ENCODE assay signal across 8 mouse cellular contexts in the genomic region with DNA sequence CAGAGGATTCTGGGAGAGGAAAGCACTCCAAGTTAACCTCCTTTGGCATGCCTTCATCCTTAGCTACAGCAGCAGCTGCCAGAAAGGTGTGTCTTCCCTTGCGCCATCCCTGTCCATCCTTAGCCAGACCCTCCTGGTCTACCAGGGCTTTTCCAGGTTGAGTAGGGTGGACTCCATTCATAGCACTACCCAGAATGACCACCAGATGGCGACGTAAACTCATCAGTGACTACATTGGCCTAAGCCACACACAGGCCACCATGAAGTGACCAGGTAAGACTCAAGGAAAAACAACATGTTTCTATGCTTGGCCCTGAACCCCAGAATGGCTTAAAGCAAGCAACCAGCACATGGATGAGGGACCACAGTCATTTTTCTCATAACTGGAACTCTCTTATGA. TPM values are rescaled to one million over a fixed set of nuclear protein-coding genes. Genes with fewer than 3 reads are reported as not detected.
A peak's percentile ranks its signal among the peaks of the same experiment; 100 is the strongest.
DNase-seq lines count a peak whose midpoint lies in the region; ATAC-seq and TF ChIP-seq lines count a peak whose summit lies in the region.

No protein-coding gene starts in this region.

- no peak overlapping the region for H3K4me2 ChIP-seq in CH12.LX (ENCODE audit: insufficient read depth, low read depth, poor library complexity, severe bottlenecking)
- H3K4me2 ChIP-seq in heart, embryonic 16.5 days (ENCODE audit: low read depth, low read length), result no peak overlapping the region
- no peak overlapping the region for H3K4me2 ChIP-seq in liver, embryonic 13.5 days
- no peak overlapping the region for H3K4me2 ChIP-seq in neural tube, embryonic 12.5 days (replicated peaks)
- no peak overlapping the region for H3K4me2 ChIP-seq in stomach, embryonic 16.5 days (ENCODE audit: low read depth, low read length)

- TF ChIP-seq EP300 in CH12.LX (IDR thresholded peaks at IDR 0.05; ENCODE audit: low read length), result no peak

- TF ChIP-seq RAD21 in CH12.LX (IDR thresholded peaks at IDR 0.05; ENCODE audit: low read depth, low read length), result peak; percentile 96

- no peak for TF ChIP-seq POLR2A in CH12.LX (IDR thresholded peaks at IDR 0.05; ENCODE audit: low read depth, low read length)

- no peak overlapping the region for H3K9ac ChIP-seq in CH12.LX (ENCODE audit: insufficient read depth, low read depth)
- H3K9ac ChIP-seq in heart, embryonic 16.5 days (ENCODE audit: low read length), result no peak overlapping the region
- no peak overlapping the region for H3K9ac ChIP-seq in liver, embryonic 13.5 days
- H3K9ac ChIP-seq in neural tube, embryonic 12.5 days, result no peak overlapping the region
- no peak overlapping the region for H3K9ac ChIP-seq in stomach, embryonic 16.5 days (ENCODE audit: low read length)

- H3K27me3 ChIP-seq in CH12.LX (replicated peaks), result peaks cover 57% of the 10 kb centered on the region
- H3K27me3 ChIP-seq in forebrain, embryonic 10.5 days (ENCODE audit: poor library complexity, severe bottlenecking), result no peaks in the 10 kb centered on the region
- H3K27me3 ChIP-seq in heart, embryonic 16.5 days (ENCODE audit: control insufficient read depth, insufficient read depth, low read length), result peaks cover 7% of the 10 kb centered on the region; the same call in 1 of the 2 replicates
- H3K27me3 ChIP-seq in liver, embryonic 13.5 days, result peaks cover 20% of the 10 kb centered on the region
- no peaks in the 10 kb centered on the region for H3K27me3 ChIP-seq in neural tube, embryonic 12.5 days (replicated peaks)
- H3K27me3 ChIP-seq in stomach, embryonic 16.5 days (ENCODE audit: control insufficient read depth, insufficient read depth, low read length), result no peaks in the 10 kb centered on the region

- H3K27ac ChIP-seq in CH12.LX (ENCODE audit: insufficient read depth, low read depth), result no peak overlapping the region
- H3K27ac ChIP-seq in forebrain, embryonic 10.5 days, result no peak overlapping the region
- H3K27ac ChIP-seq in heart, embryonic 16.5 days (ENCODE audit: low read length), result no peak overlapping the region
- H3K27ac ChIP-seq in liver, embryonic 13.5 days, result no peak overlapping the region
- no peak overlapping the region for H3K27ac ChIP-seq in neural tube, embryonic 12.5 days
- no peak overlapping the region for H3K27ac ChIP-seq in stomach, embryonic 16.5 days (ENCODE audit: low read length)

- TF ChIP-seq CTCF in CH12.LX (conservative IDR thresholded peaks at IDR 0.05 in 1 of 2, IDR thresholded peaks at IDR 0.05 in 1 of 2; ENCODE audit: low read depth in 2 of 2, low read length in 2 of 2), result peak; percentile 94 to 97

- dilution Hi-C loops in CH12.LX (cut with MboI; ENCODE audit: extremely low pct_ligation_motif_present, extremely low pct_unique_long_range_greater_than_20kb, low sequenced_read_pairs), result no loop called here

- 10% methylated on average over 3 of the region's 3 CpGs for WGBS in forebrain, embryonic 10.5 days
- 7% methylated on average over 3 of the region's 3 CpGs for WGBS in heart, embryonic 16.5 days
- WGBS in liver, embryonic 13.5 days (ENCODE audit: insufficient replicate concordance), result 4% methylated on average over 3 of the region's 3 CpGs
- 11% methylated on average over 3 of the region's 3 CpGs for WGBS in neural tube, embryonic 12.5 days
- 7% methylated on average over 3 of the region's 3 CpGs for WGBS in stomach, embryonic 16.5 days

- ATAC-seq in heart, embryonic 16.5 days (replicated peaks; ENCODE audit: extremely low read depth, insufficient read depth, low FRiP score), result peak; percentile 65
- ATAC-seq in liver, embryonic 13.5 days (ENCODE audit: low read depth), result peak; percentile 53; the same call in 1 of the 2 replicates
- ATAC-seq in neural tube, embryonic 12.5 days (ENCODE audit: low FRiP score, low read depth), result peak; percentile 81
- ATAC-seq in stomach, embryonic 16.5 days (ENCODE audit: insufficient read depth, low FRiP score), result peak; percentile 84; the same call in 1 of the 2 replicates

- in situ Hi-C loops in CH12.LX (cut with MboI; ENCODE audit: low pct_ligation_motif_present, low pct_unique_long_range_greater_than_20kb, low sequenced_read_pairs), result no loop called here

- H3K4me3 ChIP-seq in CH12.LX (replicated peaks in 1 of 3; ENCODE audit: low read depth in 2 of 3, low read length in 2 of 3, poor library complexity in 1 of 3), result no peak overlapping the region
- H3K4me3 ChIP-seq in forebrain, embryonic 10.5 days, result no peak overlapping the region
- no peak overlapping the region for H3K4me3 ChIP-seq in heart, embryonic 16.5 days (ENCODE audit: low read length)
- H3K4me3 ChIP-seq in liver, embryonic 13.5 days (replicated peaks), result no peak overlapping the region
- H3K4me3 ChIP-seq in neural tube, embryonic 12.5 days, result no peak overlapping the region
- no peak overlapping the region for H3K4me3 ChIP-seq in stomach, embryonic 16.5 days (replicated peaks; ENCODE audit: low read length)

- no peaks in the 10 kb centered on the region; the same call in 1 of the 2 replicates for H3K79me2 ChIP-seq in CH12.LX (replicated peaks; ENCODE audit: control insufficient read depth, extremely low read depth, insufficient read depth, poor library complexity, severe bottlenecking)

- H3K9me3 ChIP-seq in CH12.LX (replicated peaks; ENCODE audit: low read length), result no peaks in the 10 kb centered on the region
- H3K9me3 ChIP-seq in forebrain, embryonic 10.5 days, result no peaks in the 10 kb centered on the region
- no peaks in the 10 kb centered on the region for H3K9me3 ChIP-seq in heart, embryonic 16.5 days (replicated peaks; ENCODE audit: control insufficient read depth, low read length)
- H3K9me3 ChIP-seq in liver, embryonic 13.5 days (replicated peaks), result no peaks in the 10 kb centered on the region
- no peaks in the 10 kb centered on the region for H3K9me3 ChIP-seq in neural tube, embryonic 12.5 days
- H3K9me3 ChIP-seq in stomach, embryonic 16.5 days (replicated peaks; ENCODE audit: control insufficient read depth, low read length), result no peaks in the 10 kb centered on the region

- no peaks in the 10 kb centered on the region for H3K36me3 ChIP-seq in CH12.LX (replicated peaks in 1 of 2; ENCODE audit: control insufficient read depth in 1 of 2, insufficient read depth in 1 of 2, low read length in 1 of 2)
- no peaks in the 10 kb centered on the region for H3K36me3 ChIP-seq in forebrain, embryonic 10.5 days (replicated peaks)
- H3K36me3 ChIP-seq in heart, embryonic 16.5 days (ENCODE audit: control insufficient read depth, insufficient read depth), result no peaks in the 10 kb centered on the region
- H3K36me3 ChIP-seq in liver, embryonic 13.5 days, result no peaks in the 10 kb centered on the region
- no peaks in the 10 kb centered on the region for H3K36me3 ChIP-seq in neural tube, embryonic 12.5 days
- H3K36me3 ChIP-seq in stomach, embryonic 16.5 days (ENCODE audit: control insufficient read depth, insufficient read depth, low read length), result no peaks in the 10 kb centered on the region

- no peaks in the 10 kb centered on the region for H3K4me1 ChIP-seq in CH12.LX (ENCODE audit: control insufficient read depth in 1 of 2, insufficient read depth in 2 of 2)
- H3K4me1 ChIP-seq in forebrain, embryonic 10.5 days, result no peaks in the 10 kb centered on the region
- H3K4me1 ChIP-seq in heart, embryonic 16.5 days (ENCODE audit: control insufficient read depth, insufficient read depth, low read length), result no peaks in the 10 kb centered on the region
- no peaks in the 10 kb centered on the region for H3K4me1 ChIP-seq in liver, embryonic 13.5 days (replicated peaks)
- H3K4me1 ChIP-seq in neural tube, embryonic 12.5 days, result no peaks in the 10 kb centered on the region
- H3K4me1 ChIP-seq in stomach, embryonic 16.5 days (ENCODE audit: control insufficient read depth, insufficient read depth, low read length), result peaks cover 3% of the 10 kb centered on the region; the same call in 1 of the 2 replicates

- DNase-seq in CH12.LX (ENCODE audit: extremely low read depth), result peak; percentile 78
- peak; percentile 79 for DNase-seq in c-Kit-positive CD71-negative TER-119-negative erythroid progenitor cells, embryonic 14.5 days (ENCODE audit: low read depth)
- DNase-seq in forebrain, embryonic 10.5 days (ENCODE audit: extremely low spot score, low spot score), result peak; percentile 86
- peak; percentile 90 for DNase-seq in kidney, postnatal 14 days
- peak; percentile 61 for DNase-seq in liver, embryonic 13.5 days

TF ChIP-seq in CH12.LX, 34 proteins besides CTCF, POLR2A, EP300 and RAD21:
- TF ChIP-seq ZC3H11A (IDR thresholded peaks at IDR 0.05; ENCODE audit: low read depth, low read length) (peak; percentile 53), TCF12 (IDR thresholded peaks at IDR 0.05; ENCODE audit: low read depth, low read length) (no peak), HCFC1 (IDR thresholded peaks at IDR 0.05; ENCODE audit: low read depth, low read length) (no peak), SMC3 (IDR thresholded peaks at IDR 0.05; ENCODE audit: low read depth, low read length) (peak; percentile 94)

RNA-seq across cellular contexts. Expression of a gene that starts 8.3 kb away (rescaled TPM):
- total RNA-seq in CH12.LX (2012; rRNA removed) (1.3 and 1.6 TPM in 2 replicates), CH12.LX (2014; rRNA removed) (0.28 and 0.30 TPM in 2 replicates)
- polyA plus RNA-seq in CH12.LX (2012; ENCODE audit: insufficient read length, low read depth), result 1.5 and 2.3 TPM in 2 replicates
- 15.6 and 16.5 TPM in 2 replicates for polyA plus RNA-seq in forebrain, embryonic 10.5 days (2016; fragmentation: Nextera tagmentation; extraction: Ambion mirVana)
- 18.2 and 19.8 TPM in 2 replicates for polyA plus RNA-seq in heart, embryonic 16.5 days (2015; fragmentation: Nextera tagmentation; extraction: Ambion mirVana)
- polyA plus RNA-seq in liver, embryonic 13.5 days (2015; fragmentation: Nextera tagmentation; extraction: Ambion mirVana), result 2.1 and 2.4 TPM in 2 replicates
- 79.8 and 80.1 TPM in 2 replicates for polyA plus RNA-seq in neural tube, embryonic 12.5 days (2016; fragmentation: Nextera tagmentation; extraction: Ambion mirVana)
- 15.1 and 20.0 TPM in 2 replicates for polyA plus RNA-seq in stomach, embryonic 16.5 days (2015; fragmentation: Nextera tagmentation; extraction: Ambion mirVana)
